Mouse (Mus musculus) small intestine, adult 2 months (tissue): ENCODE data around the gene Tmprss5. TPM values are rescaled to one million over a fixed set of nuclear protein-coding genes. Genes with fewer than 3 reads are reported as not detected.

Source experiments
- H3K27ac ChIP-seq: fragments of 200-500 bp; 2 replicates; pipeline ENCODE4 v1.5.1; 2012; ENCODE audit warnings: low read depth, low read length, control low read depth, inconsistent platforms; ENCODE audit not compliant: insufficient read depth
- H3K27me3 ChIP-seq: fragments of 200-500 bp; 2 replicates; pipeline ENCODE4 v1.6.1; 2012; ENCODE audit warnings: mild to moderate bottlenecking, moderate library complexity, low read length, inconsistent platforms; ENCODE audit not compliant: control insufficient read depth, insufficient read depth
- H3K36me3 ChIP-seq: fragments of 200-500 bp; 2 replicates; pipeline ENCODE4 v1.6.1; 2012; ENCODE audit warnings: mild to moderate bottlenecking, low read length, control low read depth, inconsistent platforms; ENCODE audit not compliant: control insufficient read depth, insufficient read depth
- H3K4me1 ChIP-seq: fragments of 200-500 bp; 2 replicates; pipeline ENCODE4 v1.6.1; 2012; ENCODE audit warnings: low read length, inconsistent platforms, mixed read lengths; ENCODE audit not compliant: control insufficient read depth, insufficient read depth, insufficient read length
- H3K4me3 ChIP-seq: fragments of 200-500 bp; 2 replicates; pipeline ENCODE4 v1.5.1; 2012; ENCODE audit warnings: low read depth, mild to moderate bottlenecking, control low read depth, inconsistent platforms, low read length, moderate library complexity
- CTCF ChIP-seq: fragments of 200-500 bp; IDR thresholded peaks from 2 replicates; pipeline ENCODE4 v1.5.1; 2012; ENCODE audit warnings: low read depth, mild to moderate bottlenecking, control low read depth, inconsistent platforms, low read length, moderate library complexity, mixed read lengths; ENCODE audit not compliant: insufficient replicate concordance, insufficient read length; ENCODE audit errors: extremely low read depth
- POLR2A ChIP-seq: fragments of 200-500 bp; IDR thresholded peaks from 2 replicates; pipeline ENCODE4 v1.6.1; 2012; ENCODE audit warnings: low read depth, mild to moderate bottlenecking, control low read depth, inconsistent platforms, low read length, moderate library complexity
- WGBS: fragments of 180-500 bp; shearing (Covaris S2); methylation state at CpG from one replicate; pipeline ENCODE4 v1.1.7; 2018; 5-methylcytosine and 5-hydroxymethylcytosine counted together
- polyA plus RNA-seq: library from polyadenylated mRNA; depleted of rRNA; stranded (reverse); fragments of >200 nt; gene quantifications from 2 replicates; pipeline ENCODE4 v1.2.3, GENCODE M21; 2012; rRNA removed

Tmprss5 gene
- 1.5 and 3.3 TPM in 2 replicates for polyA plus RNA-seq

- no peaks in the 10 kb centered on the region for H3K27me3 ChIP-seq
- no peak for TF ChIP-seq CTCF
- no peak for TF ChIP-seq POLR2A
- H3K4me3 ChIP-seq = no peak within 1 kb of the TSS
- H3K27ac ChIP-seq = no peak within 1 kb of the TSS
- H3K36me3 ChIP-seq = peaks cover 22% of the 10 kb centered on the region
- 75% methylated on average over 5 of the region's 5 CpGs for WGBS
- no peaks in the 10 kb centered on the region for H3K4me1 ChIP-seq
These were observed at the start of gene Tmprss5 for GRCm38 (mm10) chr9:49081107-49081506. Tmprss5 (plus strand) TSS chr9:49081260.

GRCm38 (mm10) chr9:49034764-49035163 is 46.3 kb upstream of the Tmprss5 start:
- no peaks in the 10 kb centered on the region for H3K27me3 ChIP-seq
- H3K4me3 ChIP-seq = no peak overlapping the region
- 96% methylated on average over 4 of the region's 4 CpGs for WGBS
- H3K36me3 ChIP-seq = peaks cover 25% of the 10 kb centered on the region
- TF ChIP-seq POLR2A = no peak
- TF ChIP-seq CTCF = no peak
- H3K4me1 ChIP-seq = no peaks in the 10 kb centered on the region
- no peak overlapping the region for H3K27ac ChIP-seq

- TF ChIP-seq POLR2A (no peak), CTCF (no peak)
- Histone ChIP-seq H3K27me3 (no peaks in the 10 kb centered on the region), H3K4me1 (no peaks in the 10 kb centered on the region), H3K36me3 (no peaks in the 10 kb centered on the region), H3K4me3 (no peak overlapping the region), H3K27ac (no peak overlapping the region)
- WGBS = 51% methylated on average over 5 of the region's 5 CpGs
These were observed 30.2 kb upstream of the Tmprss5 start for GRCm38 (mm10) chr9:49050901-49051300.

- WGBS = 4% methylated on average over 5 of the region's 5 CpGs
- no peaks in the 10 kb centered on the region for H3K27me3 ChIP-seq
- no peaks in the 10 kb centered on the region for H3K36me3 ChIP-seq
- no peaks in the 10 kb centered on the region for H3K4me1 ChIP-seq
- TF ChIP-seq CTCF (peak; percentile 83; the same call in 1 of the 2 replicates), POLR2A (no peak)
- H3K4me3 ChIP-seq = no peak overlapping the region
- H3K27ac ChIP-seq = no peak overlapping the region
These were observed 29.7 kb upstream of the Tmprss5 start for GRCm38 (mm10) chr9:49051349-49051748.

GRCm38 (mm10) chr9:49054028-49054427 is 27.0 kb upstream of the Tmprss5 start:
- no peaks in the 10 kb centered on the region for H3K4me1 ChIP-seq
- no peak overlapping the region for H3K27ac ChIP-seq
- H3K36me3 ChIP-seq = peaks cover 3% of the 10 kb centered on the region
- TF ChIP-seq POLR2A = no peak
- no peak for TF ChIP-seq CTCF
- 68% methylated on average over 3 of the region's 3 CpGs for WGBS
- no peaks in the 10 kb centered on the region for H3K27me3 ChIP-seq
- H3K4me3 ChIP-seq = no peak overlapping the region

- H3K36me3 ChIP-seq = peaks cover 6% of the 10 kb centered on the region
- TF ChIP-seq CTCF = no peak
- TF ChIP-seq POLR2A = peak; percentile 63; the same call in 1 of the 2 replicates
- 1% methylated on average over 53 of the region's 53 CpGs for WGBS
- peak within 1 kb of the TSS; percentile 97 for H3K4me3 ChIP-seq
- H3K27ac ChIP-seq = 0 out of 2 replicates have a peak within 1 kb of the TSS, but pooled peaks have one; percentile 33
- H3K4me1 ChIP-seq = no peaks in the 10 kb centered on the region
- no peaks in the 10 kb centered on the region for H3K27me3 ChIP-seq
These were observed 25.5 kb upstream of the Tmprss5 start, which contains the start of gene Zw10 for GRCm38 (mm10) chr9:49055333-49056205. Zw10 (plus strand) TSS chr9:49055613.

GRCm38 (mm10) chr9:49076847-49077246 is 4.2 kb upstream of the Tmprss5 start:
- Histone ChIP-seq H3K4me1 (no peaks in the 10 kb centered on the region), H3K36me3 (peaks cover 50% of the 10 kb centered on the region), H3K27me3 (no peaks in the 10 kb centered on the region), H3K27ac (no peak overlapping the region), H3K4me3 (no peak overlapping the region)
- WGBS = 88% methylated on average over 3 of the region's 3 CpGs
- no peak for TF ChIP-seq POLR2A
- TF ChIP-seq CTCF = no peak
